Mouse (Mus musculus) spleen, postnatal 36 days (tissue): ENCODE data around the gene Dock8.

Source experiments
- DNase-seq, 2 experiments: peaks; one replicate each; pipeline ENCODE4 v3.0.0; 2022; ENCODE audit warnings: low spot score in 2 of 2, mixed read lengths in 1 of 2

Gene Dock8

DNA sequence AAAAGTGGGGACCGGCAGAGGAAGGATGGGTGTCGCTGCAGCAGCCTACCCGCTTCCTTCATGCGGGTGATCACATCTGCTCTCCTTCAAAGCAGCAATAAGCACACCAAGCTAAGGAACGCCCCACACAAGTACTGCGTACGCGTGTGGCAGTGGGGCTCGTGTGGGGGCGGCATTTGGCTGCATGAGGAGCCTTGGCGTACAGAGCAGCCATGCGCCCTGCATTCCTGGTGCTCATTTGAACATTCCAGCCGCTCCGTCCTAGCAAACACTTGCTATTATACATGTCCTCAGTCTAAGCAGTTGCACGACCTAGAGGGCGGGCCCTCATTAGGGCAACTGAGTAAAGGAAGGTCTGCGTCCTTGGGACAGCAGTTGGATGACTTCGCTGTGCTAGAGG is 188.3 kb downstream of the Dock8 start:
- no peak for DNase-seq

DNA sequence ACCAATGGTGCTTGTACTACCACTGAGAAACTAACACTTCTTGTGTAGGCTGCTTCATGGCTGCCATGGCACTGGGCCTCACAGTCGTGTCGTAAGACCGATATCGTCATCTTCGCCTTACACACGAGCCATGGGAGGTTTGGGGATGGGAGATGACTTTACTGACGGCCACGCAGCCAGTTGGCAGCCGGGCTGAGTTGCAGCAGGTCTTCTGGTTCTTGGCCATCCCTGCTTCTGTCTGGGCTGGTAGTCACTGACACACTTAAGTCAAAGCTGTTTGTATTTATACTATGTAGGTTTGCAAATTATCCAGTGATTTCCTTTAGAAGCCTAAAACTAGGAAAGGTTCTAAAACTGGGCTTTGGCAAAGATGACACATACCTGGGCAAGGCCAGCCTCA is 194.4 kb downstream of the Dock8 start:
- DNase-seq = no peak

DNA sequence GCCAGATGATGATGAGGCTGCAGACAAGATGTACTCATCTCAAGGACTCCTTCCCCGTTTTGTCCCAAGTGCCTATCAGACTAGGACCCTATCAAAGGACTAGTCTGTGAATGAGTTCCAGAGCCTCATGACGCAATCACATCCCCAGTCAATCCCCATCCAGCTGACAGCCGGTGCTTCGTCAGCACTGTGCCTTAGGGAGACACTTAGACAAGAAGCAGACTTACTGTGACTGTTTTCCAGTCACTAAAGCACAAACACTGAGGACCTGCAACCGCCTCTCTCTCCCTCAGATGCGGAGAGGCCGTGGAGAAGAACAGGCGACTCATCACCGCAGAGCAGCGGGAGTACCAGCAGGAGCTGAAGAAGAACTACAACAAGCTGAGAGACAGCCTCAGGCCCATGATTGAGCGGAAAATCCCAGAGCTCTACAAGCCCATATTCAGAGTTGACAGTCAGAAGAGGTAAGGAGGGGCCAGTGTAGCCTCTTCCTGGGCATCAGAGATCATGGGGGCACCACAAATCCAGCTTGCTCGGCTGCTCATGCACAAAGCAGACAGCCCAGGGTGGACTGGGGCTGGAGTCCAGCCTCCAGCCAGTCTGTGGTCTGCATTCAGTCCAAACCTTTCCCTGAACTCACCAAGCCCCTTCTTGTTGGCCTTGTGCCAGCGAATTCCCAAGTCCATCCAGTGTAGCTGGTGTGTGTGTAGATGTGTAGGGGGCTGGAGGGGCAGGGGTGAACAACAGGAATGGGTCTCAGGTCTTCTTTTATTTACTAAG is 200.9 kb downstream of the Dock8 start:
- no peak for DNase-seq

DNA sequence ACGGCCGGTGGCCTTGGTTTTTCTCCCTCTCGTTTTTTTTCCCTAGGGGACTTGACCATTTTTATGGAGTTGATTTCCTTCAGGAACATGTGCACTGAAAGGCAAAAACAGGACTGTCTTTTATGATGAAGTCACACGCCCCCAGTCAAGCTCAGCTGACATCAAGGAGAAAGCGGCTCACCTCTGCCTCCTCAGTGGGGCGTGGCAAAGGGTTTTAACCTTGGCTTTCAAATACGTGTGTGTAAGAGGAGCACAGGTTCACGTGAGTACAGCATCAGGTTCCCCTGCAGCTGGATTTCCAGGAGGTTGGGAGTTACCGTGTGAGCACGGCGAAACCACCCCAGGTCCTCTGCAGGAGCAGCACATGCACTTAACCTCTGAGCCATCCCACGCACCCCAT is 203.7 kb downstream of the Dock8 start:
- DNase-seq = no peak

DNA sequence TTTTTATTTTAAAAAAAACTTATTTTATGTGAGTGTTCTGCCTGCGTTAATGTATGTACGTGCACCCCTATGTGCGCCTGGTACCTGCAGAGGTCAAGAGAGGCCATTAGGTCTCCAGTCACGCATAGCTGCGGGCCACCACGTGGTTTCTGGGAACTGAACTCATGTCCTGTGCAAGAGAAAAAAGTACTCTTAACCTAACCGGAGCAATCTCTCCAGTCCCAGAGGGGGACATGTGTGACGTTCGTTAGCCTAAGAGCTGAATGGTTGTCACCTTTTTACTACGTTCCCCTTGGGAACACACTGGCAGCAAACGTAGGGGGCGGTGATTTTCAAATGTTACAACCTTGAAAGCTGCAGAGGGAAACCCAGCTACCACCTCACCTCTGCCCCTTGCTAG is 207.6 kb downstream of the Dock8 start:
- no peak for DNase-seq

DNA sequence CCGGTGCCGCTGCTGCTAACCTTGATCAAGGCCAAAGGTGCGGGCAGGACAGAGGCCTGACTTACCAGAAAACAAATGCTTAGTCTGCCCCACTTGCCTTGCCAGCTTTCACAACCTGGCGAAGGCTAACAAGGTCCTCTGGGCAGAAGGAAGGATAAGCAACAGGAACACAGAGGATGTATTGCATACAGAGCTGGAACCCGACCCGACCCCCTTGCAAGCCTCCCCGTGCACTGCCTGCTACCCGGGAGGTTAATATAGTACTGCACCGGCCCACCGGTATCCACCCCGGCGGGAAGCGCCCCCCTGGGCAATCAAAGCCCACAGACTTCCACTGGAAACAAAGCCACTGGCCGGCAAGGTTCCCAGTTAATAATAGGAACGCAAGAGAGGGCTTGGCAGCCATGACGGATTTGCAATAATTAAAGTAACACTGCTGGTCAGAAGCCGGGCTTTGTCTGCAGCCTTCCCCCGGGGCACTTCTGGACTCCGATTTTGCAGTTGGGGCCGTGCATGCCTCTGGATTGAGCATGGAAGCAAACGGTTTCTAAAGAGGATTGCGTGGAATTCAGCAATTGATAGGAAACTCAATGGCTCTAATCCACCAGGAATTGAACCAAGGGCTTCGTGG is 208.5 kb downstream of the Dock8 start:
- no peak for DNase-seq

DNA sequence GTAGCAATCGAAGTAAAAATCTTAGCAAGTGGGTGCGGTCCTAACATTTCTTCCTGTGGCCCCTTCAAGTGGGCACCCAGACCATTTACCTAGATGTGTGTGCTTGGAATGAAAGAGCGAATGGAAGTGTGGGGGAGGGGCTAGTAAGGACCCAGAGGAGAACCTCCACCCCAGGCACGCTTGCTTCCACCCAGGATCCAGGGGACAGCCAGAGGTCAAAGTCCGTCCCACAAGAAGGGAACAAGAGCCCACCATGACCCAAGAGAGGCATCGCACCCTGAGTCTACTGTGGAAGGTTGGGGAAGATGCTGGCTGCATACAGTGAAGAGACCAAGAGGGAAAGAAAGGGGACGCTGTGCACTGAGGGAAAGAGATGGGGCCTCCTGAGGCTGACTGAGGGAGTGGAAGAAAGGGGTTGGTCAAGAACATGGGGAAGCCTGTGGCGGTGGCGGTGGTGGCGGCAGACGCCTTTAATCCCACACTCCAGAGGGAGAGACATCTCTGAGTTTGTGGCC is 209.3 kb downstream of the Dock8 start:
- DNase-seq = no peak

DNA sequence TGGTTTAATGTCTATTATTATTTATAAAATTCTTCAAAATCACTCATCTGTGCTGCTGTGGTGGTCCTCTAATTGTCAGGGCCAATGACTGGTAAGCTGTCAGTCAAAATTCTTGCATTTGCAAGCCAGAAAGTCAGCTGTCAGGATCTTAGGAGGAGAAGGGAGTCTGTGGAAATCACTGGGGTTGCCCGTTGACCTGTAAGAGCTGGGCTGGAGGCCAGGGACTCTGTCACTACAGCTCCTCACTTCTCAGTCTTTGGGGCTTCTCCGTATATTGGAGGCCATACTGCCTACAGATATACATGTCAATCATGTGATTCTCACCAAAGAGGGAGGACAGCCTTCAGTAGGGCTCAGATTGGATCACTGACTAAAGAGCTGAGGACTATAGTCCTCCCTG is 221.3 kb downstream of the Dock8 start:
- DNase-seq = no peak

DNA sequence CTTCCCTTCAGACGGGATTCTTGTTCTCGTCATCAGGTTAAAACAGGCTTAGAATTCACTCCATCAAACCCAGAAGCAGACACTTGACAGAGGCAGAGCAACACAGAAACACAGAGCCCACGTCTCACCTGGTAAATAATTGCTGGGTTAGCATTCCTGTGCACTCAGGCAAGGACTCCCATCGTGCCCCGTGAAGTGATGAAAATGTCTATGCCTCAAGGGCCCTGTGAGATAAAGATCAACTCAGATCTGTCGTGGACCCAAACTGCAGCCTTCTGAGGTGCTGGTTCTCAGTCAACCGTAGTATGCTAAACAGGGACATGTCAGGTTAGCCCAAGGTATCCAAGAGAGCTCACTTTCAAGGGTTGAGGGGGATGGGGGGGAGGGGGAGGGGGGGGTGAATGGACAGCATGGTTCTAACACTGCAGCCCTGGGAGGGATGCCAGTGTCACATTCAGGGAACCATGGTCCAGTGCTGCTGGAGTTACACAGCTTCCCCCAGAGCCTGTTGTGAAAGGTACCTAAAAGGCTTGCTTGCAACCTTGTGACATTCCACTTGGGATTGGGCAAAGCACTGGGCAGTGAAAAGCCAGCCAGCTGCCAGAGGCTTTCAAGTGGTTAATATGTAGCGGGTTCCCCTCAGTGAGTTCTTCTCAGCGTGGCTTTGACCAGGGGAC is 222.8 kb downstream of the Dock8 start:
- DNase-seq = no peak

DNA sequence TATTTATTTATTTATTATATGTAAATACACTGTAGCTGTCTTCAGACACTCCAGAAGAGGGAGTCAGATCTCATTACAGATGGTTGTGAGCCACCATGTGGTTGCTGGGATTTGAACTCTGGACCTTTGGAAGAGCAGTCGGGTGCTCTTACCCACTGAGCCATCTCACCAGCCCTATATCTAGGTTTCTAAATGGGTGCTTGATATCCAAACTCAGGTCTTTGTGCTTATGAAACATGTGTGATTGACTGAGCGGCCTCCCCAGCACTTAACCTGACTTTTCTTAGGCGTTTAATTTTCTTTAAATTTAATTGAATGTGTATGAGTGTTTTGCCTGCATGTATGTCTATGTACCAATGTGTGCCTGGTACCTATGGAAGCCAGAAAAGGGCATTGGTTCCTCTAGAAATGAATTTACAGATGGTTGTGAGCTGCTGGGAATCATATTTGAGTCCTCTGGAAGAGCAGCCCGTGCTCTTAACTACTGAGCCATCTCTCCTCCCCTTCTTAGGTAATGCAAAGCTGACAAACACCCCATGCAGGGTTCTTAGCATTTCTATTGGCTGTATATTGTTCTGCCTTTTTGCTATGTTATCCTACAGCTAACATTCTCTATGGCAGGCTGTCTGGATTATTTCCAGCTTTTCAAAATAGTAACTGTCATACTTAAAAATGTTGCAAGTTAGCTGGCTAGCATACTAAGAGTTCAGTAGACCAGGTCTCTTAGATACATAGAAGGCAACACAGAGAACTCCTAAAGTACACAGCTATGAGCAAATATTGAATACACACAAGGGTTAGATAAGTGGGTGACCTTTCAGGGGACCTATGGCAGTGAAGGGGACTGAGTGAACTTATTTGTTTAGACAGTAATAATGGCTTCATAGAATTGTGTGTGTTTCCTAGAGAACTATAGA is 231.0 kb downstream of the Dock8 start:
- no peak for DNase-seq

DNA sequence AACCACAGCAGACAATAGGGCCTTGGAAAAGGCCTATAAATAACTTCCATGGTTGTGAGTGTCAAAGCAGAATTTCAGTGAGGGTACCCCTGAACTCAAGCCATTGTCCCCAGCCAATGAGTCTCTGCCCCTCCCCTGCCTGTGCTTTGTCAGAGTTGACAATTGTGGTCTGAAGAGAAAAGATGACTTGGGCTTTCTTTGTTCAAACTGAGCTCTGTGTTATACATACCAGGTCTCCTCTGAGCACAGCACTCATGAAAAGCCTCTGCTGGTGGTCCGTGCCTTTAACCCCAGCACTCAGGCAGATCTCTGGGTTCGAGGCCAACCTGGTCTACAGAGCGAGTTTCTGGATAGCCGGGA is 231.6 kb downstream of the Dock8 start:
- no peak for DNase-seq

DNA sequence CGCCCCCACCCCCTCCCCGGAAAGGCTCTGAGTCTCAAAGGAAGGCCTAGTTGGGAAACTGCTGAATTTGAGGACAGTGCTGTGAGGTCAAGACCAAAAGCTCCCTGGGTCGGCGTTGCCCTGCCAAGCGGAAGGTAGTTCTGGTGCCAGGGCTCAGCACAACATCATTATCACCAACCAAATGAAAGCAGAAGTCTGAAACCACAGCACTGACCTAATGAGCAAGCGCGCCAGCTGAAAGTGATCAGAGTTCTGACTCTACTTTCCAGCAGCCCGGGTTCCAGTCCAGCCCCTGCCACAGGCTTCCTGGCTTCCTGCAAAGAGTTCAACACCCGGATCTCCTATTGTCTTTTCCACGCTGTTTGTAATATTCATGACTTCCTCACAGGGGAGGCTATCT is 232.7 kb downstream of the Dock8 start:
- no peak for DNase-seq

DNA sequence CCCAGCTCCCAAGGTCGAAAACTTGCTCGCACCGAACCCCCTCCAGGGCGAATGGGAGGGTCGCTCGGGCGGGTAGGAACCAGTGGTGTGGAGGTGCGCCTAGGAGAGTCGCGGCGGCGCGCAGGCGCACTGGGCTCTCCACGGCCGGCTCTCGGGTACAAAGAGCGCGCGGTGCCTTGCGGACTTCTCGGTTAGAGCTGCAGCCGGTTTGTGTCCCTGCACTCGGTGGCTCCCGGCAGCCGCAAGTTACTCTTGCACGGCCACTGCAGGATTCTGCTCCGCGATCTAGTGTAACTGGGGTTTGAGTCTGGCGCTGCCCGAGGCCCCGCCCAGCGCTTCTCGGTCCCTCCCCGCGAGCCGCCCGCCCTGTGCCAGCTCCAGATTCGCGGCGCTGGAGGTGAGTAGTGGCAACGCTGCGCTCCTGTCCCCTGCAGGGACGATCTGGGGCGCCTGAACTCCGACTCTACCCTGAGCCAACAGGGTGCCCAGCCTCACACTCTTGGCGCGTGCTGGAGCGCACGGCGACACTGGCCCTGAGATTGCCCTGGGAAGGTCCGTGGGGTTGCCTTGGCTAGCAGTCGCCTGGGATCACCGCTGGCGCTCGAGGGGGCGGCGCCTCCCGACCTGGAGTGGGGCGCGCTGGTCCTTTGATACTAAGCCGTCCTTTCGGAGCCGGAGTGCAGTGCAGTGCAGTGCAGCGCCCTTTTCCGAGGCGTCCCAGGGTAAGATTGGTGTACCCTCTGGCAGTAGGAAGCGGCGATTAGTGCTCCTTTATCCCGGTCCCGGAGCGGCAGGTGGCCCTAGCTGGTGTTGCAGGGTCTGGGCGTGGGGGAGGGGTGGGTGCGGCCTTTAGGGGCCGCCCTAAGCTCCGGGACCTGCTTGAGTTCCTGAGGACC is 237.5 kb downstream of the Dock8 start, which contains the start of gene Kank1:
Kank1 (plus strand) TSS at position 380 of the 896 bp plus-strand sequence.
- peak in 1 of 2 experiments; percentile 4 for DNase-seq

DNA sequence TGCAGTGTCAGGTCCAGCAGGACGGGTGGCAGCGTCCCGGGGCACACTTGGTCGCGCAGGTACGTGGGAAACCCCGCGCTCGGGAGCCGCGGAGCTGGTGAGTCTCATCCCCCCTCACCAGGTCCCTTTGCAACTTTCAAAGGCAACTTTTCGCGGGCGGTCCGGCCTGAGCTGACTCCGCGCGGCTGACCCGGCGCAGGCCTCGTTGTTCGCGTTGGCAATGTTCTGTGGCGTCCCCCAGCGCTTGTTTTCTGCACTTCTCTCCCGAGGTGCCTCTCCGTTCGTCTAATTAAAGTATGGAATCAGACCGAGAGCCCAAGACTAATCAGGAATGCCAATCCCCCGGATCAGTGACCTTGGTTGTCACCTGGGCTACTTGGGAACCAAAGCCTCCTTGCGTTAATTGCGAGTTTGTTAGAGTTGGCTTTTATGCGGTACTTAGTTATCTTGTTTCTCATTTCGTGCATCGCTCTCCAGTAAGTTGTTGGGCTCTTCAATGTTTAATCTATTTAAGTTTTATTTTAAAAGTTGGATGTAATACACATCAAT is 238.2 kb downstream of the Dock8 start:
- no peak for DNase-seq

DNA sequence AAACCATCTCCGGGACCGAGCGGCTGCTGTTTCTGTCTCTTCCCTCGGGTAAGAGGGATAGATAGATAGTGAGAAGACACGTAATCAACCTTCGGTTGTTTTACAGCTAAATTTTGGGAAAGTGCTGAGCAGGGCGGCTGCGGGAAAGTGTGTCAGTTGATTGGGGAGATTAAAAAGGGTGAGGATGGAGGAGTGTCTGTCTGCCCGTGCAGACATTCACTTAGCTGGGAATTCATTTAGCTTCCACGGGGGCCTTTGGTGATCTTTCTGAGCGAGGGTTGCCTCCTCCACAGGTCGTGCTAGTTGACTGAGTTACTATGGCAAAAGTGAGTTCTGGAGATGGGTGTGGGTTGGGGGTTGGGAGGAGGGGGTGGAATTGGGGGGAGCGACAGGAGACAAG is 238.8 kb downstream of the Dock8 start:
- no peak for DNase-seq

DNA sequence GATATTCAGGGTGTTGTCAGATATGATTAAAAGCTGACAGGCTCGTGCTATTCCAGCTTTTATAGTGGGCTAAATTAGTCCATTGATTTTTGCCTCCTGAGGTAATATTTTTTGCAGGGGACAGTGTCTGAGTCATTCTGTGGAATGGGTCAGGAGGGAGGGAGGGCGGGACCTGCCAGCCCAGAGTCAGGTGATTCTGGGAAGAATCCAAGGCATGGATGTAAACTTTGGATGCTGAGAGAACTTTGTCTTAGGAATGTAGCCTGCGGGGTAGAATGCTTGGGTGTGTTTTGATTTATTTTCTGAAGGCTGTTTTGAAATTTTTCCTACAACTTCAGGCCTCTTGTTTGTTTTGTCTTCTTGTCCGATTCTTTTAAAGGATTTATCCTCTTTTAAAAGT is 244.2 kb downstream of the Dock8 start:
- no peak for DNase-seq

DNA sequence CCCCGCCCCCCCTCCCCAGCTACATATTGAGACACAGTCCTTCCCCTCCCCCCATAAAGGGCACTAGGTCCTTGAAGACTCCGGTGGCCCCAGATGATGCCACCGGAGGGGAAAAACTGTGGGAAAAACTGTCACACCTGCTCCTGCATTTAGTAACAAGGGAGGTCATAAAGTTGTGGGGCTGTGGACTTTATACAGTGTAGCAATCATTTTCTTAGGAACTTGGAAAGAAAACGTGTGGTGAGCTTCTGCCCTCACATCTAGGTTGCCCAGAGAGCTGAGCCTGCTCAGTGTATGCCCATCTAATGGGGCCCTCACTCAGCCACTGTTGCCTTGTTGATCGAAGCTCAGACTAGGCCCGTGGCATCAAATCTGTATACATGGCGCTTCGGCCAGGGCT is 246.7 kb downstream of the Dock8 start:
- no peak for DNase-seq

DNA sequence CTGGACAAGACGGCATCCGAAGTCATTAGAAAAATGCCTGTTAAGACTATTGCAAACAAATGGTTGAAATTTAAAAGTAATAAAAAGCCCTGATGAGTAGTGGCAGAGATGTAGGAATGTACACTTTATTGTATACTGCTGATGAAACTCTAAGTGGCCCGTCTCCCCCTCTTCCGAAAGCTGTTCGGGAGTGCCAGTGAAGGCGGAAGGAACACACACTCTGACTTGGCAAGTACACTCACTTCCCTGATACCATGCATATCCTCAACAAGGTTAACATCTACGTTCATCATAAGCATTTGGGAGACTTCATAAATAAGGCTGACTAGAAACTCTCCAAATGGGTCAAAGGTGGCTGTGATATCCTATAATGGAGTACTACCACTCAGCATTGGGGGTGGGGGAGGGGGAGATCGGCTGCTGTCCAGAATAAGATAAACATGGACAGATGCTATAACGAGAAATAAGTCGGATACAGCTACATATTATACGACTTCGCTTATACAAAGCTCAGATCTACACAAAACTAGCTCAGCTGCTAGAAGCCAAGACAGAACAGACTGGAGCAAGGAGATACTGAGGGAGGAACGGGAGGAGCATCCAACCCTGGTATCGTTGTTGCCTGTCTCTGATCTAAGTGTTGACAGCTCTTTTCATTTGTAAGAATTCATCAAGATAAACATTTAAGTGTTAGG is 248.7 kb downstream of the Dock8 start:
- DNase-seq = no peak

DNA sequence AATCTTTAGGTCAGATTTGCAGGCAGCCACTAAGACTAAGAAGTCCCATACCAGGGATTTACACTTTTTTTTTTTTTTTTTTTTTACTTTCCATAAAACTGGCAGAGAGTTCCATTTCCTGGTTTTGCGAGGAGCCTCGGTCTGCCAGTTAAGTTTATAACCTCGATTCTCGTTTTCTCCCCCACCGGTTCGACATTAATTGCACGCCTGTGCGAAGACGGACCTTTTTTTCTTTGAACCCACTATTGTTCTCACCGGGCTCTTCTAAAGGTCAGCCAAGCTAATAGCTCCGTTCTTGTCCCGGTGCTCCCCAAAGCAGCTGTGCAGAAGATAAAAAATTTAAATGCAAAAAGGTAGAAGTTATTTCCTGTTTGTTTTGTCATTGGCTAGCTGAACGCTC is 249.9 kb downstream of the Dock8 start:
- no peak for DNase-seq

DNA sequence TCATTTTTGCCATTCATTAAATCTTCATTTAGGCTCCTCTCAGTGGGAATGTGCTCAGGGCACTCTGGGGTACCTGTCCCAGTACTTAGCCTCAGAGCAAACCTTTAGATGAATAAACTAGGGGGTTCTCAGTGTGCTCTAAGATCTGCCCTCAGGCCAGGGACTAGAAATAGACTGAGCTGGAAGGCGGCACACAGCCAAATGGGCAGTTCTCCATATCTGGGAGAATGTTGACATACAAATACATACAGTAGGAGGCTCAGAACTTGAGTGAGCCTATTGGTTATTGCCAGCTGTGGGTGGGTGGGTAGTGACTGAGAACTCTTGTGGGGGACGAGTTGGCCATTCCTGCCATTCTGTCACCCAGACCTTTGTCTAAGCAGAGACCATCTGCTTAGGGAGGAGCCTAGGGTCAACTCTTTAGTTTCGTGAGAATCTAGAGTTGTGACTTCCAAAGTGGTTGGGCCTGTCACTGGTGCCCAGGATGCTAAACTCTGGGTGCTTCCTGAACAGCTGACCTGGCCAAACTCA is 252.3 kb downstream of the Dock8 start:
- DNase-seq = no peak
